Mouse (Mus musculus) monocyte, adult 59 days (primary cell): ENCODE measurements around the gene Gm15293. TPM values are rescaled to one million over a fixed set of nuclear protein-coding genes. Genes with fewer than 3 reads are reported as not detected.

Experiments
- total RNA-seq, 2 experiments: library from RNA; stranded (reverse); gene quantifications; one replicate each; pipeline ENCODE4 v1.2.4; 2023

Gene Gm15293
- total RNA-seq: not detected

GRCm38 (mm10) chr8:21201261-21201660 is at the start of gene Gm15293:
Gm15293 (plus strand) TSS chr8:21201561.

DNA sequence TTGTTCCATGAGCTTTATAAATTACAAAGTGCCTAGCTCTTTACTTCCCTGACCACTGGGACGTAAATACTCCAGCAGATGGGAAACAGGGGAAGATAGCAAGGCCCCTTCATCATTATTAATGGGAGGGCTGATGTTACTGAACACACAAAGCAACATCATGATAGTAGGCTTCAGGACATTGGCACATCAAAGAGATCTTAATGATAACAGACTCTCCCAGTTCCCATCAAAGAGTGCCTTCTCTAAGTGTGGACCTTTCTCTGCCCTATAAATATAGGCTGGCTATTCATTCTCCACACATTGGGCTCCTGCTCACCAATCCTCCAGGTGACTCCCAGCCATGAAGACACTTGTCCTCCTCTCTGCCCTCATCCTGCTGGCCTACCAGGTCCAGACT is 39.4 kb upstream of the Gm15293 start, which contains the start of gene Defa22:
Gene Defa22 (plus strand): TSS at position 301 of the 400 bp plus-strand sequence.

DNA sequence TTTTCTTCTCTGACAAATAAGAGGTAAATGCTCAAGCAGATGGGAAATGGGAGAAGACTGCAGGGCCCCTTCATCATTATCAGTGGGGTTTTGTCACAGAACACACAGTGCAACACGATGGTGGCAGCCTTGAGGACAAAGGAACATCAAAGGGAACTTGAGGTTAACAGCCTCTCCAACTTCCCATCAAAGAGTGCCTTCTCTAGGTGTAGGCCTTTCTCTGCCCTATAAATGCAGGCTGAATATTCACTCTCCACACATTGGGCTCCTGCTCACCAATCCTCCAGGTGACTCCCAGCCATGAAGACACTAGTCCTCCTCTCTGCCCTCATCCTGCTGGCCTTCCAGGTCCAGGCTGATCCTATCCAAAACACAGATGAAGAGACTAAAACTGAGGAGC is 10.0 kb upstream of the Gm15293 start, which contains the start of gene Defa31:
Gene Defa31 (plus strand): TSS at position 301 of the 400 bp plus-strand sequence.

Other genes starting within 250 kb of the Gm15293 start
- gene Defa21, start 176.0 kb upstream of the Gm15293 start, total RNA-seq: not detected
- not detected for gene Defa23, start 146.5 kb upstream of the Gm15293 start, total RNA-seq
- gene Defa35, start 136.5 kb upstream of the Gm15293 start, total RNA-seq: not detected
- gene Defa25, start 117.1 kb upstream of the Gm15293 start, total RNA-seq: not detected
- gene Gm14851, start 105.5 kb upstream of the Gm15293 start, total RNA-seq: not detected
- not detected for gene Defa30, start 66.9 kb upstream of the Gm15293 start, total RNA-seq
- gene Defa22, start 39.3 kb upstream of the Gm15293 start, total RNA-seq: not detected
- not detected for gene Defa31, start 9.9 kb upstream of the Gm15293 start, total RNA-seq
- not detected for gene Gm15292, start 48.2 kb downstream of the Gm15293 start, total RNA-seq
- gene Defa27, start 114.0 kb downstream of the Gm15293 start, total RNA-seq: not detected
- not detected for gene Defa29, start 125.5 kb downstream of the Gm15293 start, total RNA-seq
- not detected for gene Defa2, start 177.0 kb downstream of the Gm15293 start, total RNA-seq
- gene Defa33, start 190.2 kb downstream of the Gm15293 start, total RNA-seq: not detected
- gene Defa36, start 225.8 kb downstream of the Gm15293 start, total RNA-seq: not detected